Mouse (Mus musculus) embryonic facial prominence, embryonic 13.5 days (tissue): Measurements from ENCODE around the gene Capn8. TPM values are rescaled to one million over a fixed set of nuclear protein-coding genes. Genes with fewer than 3 reads are reported as not detected.
A peak's percentile ranks its signal among the peaks of the same experiment; 100 is the strongest.

Source experiments
- ATAC-seq: fragments of 200-750 bp; cut with Nextera tagmentation; 2 replicates; pipeline ENCODE4 v1.8.0; 2017; ENCODE audit warnings: low read depth; ENCODE audit not compliant: insufficient number of reproducible peaks, insufficient read depth, low FRiP score, low TSS enrichment
- H3K27ac ChIP-seq: fragments of 300-500 bp; sonication (generic); 2 replicates; pipeline ENCODE4 v1.5.1; 2015; ENCODE audit warnings: moderate library complexity, mild to moderate bottlenecking, inconsistent platforms
- H3K27me3 ChIP-seq: fragments of 300-500 bp; sonication (generic); 2 replicates; pipeline ENCODE4 v1.6.1; 2015; ENCODE audit warnings: mild to moderate bottlenecking, inconsistent platforms
- H3K36me3 ChIP-seq: fragments of 300-500 bp; sonication (generic); 2 replicates; pipeline ENCODE4 v1.6.1; 2015; ENCODE audit warnings: mild to moderate bottlenecking, inconsistent platforms
- H3K4me1 ChIP-seq: fragments of 300-500 bp; sonication (generic); 2 replicates; pipeline ENCODE4 v1.6.1; 2015; ENCODE audit warnings: inconsistent platforms
- H3K4me2 ChIP-seq: fragments of 300-500 bp; sonication (generic); 2 replicates; pipeline ENCODE4 v1.6.1; 2015; ENCODE audit warnings: moderate library complexity, mild to moderate bottlenecking, inconsistent platforms
- H3K4me3 ChIP-seq: fragments of 300-500 bp; sonication (generic); 2 replicates; pipeline ENCODE4 v1.5.1; 2015; ENCODE audit warnings: mild to moderate bottlenecking, inconsistent platforms
- H3K9ac ChIP-seq: fragments of 300-500 bp; sonication (generic); 2 replicates; pipeline ENCODE4 v1.6.1; 2015; ENCODE audit warnings: mild to moderate bottlenecking, inconsistent platforms
- H3K9me3 ChIP-seq: fragments of 300-500 bp; sonication (generic); 2 replicates; pipeline ENCODE4 v1.6.1; 2016; ENCODE audit warnings: inconsistent platforms
- WGBS: fragments of 180-500 bp; shearing (Covaris S2); methylation state at CpG from one replicate; pipeline ENCODE4 v1.1.7; 2015; ENCODE audit warnings: mixed read lengths; 5-methylcytosine and 5-hydroxymethylcytosine counted together
- polyA plus RNA-seq: library from polyadenylated mRNA; unstranded; fragments of >200 nt; fragmentation: Nextera tagmentation; extraction: Ambion mirVana; gene quantifications from 2 replicates; pipeline ENCODE4 v1.2.1, GENCODE M21; 2015

The Capn8 gene
- polyA plus RNA-seq, 1 experiment from 2014 or later = not detected

DNA sequence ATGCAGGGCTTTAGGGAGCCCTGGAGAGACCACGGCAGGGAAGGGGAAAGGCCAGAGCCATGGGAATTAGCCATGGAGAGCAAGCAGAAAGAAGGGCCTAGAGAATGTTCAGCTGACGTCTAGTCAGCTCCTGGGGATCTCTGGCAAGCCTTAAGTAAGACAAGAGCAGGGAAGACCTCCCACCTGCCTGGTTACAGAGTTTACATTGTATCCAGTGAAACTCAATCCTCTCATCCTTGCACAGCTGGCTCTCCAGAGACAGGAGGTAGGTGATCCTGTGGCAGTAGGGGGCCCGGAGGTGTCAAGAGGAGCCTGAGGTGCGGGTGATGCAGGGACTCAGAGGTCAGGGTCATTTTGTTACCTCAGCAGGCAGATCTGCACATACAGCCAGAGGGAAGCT lies 100.0 kb downstream of the Capn8 start:
- H3K27ac ChIP-seq = no peak overlapping the region
- no peaks in the 10 kb centered on the region for H3K27me3 ChIP-seq
- H3K9ac ChIP-seq = no peak overlapping the region
- no peak overlapping the region for H3K4me3 ChIP-seq
- no peak for ATAC-seq
- H3K4me2 ChIP-seq = no peak overlapping the region
- no peaks in the 10 kb centered on the region for H3K36me3 ChIP-seq
- WGBS = 35% methylated on average over 4 of the region's 4 CpGs
- peaks cover 13% of the 10 kb centered on the region for H3K4me1 ChIP-seq
- no peaks in the 10 kb centered on the region for H3K9me3 ChIP-seq

DNA sequence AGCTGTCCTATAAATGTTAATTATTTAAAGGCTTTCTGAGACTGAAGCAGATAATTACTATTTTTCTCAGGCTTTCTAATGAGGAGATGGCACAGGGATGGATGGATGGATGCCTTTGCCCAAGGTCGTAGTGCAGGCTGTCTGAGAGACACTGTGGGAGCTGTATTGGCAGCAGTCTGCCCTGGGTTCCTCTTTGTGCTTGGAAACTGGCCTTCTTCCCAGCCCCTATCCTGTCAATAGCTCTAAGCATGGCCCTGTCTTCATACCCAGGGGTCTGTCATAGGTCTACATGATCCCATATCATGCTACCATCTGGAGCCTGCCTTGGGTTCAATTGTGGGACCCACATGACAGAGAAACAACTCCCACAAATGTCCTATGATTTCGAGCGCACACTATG lies 102.5 kb downstream of the Capn8 start:
- ATAC-seq = no peak
- WGBS = 89% methylated on average over 3 of the region's 3 CpGs
- Histone ChIP-seq H3K9ac (no peak overlapping the region), H3K27ac (no peak overlapping the region), H3K27me3 (no peaks in the 10 kb centered on the region), H3K4me3 (no peak overlapping the region), H3K36me3 (no peaks in the 10 kb centered on the region), H3K4me2 (no peak overlapping the region), H3K9me3 (no peaks in the 10 kb centered on the region), H3K4me1 (peaks cover 30% of the 10 kb centered on the region)

DNA sequence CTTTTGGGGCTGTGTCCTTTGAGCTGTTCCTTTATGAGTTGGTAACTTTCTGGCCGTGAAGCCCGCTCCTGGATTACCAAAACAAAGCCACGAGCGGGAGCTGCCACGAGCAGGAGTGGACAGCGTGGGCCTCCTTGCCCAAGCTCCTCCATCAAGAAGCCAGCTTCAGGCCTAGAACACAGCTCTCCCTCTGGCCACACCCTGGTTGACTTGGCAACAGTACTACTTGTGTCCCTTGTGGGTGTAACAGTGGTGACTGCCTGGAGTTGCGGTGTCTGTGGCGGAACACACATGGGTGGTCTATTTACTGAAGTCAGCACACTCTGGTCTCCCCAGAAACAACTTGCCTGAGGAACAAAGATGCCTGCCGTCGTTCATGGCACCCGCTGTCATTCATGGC lies 104.9 kb downstream of the Capn8 start:
- Histone ChIP-seq H3K27ac (peak overlapping the region; percentile 28; the same call in 1 of the 2 replicates), H3K4me3 (no peak overlapping the region), H3K36me3 (no peaks in the 10 kb centered on the region), H3K9ac (no peak overlapping the region), H3K4me2 (no peak overlapping the region), H3K4me1 (peaks cover 25% of the 10 kb centered on the region), H3K27me3 (no peaks in the 10 kb centered on the region), H3K9me3 (no peaks in the 10 kb centered on the region)
- 78% methylated on average over 11 of the region's 11 CpGs for WGBS
- no peak for ATAC-seq

DNA sequence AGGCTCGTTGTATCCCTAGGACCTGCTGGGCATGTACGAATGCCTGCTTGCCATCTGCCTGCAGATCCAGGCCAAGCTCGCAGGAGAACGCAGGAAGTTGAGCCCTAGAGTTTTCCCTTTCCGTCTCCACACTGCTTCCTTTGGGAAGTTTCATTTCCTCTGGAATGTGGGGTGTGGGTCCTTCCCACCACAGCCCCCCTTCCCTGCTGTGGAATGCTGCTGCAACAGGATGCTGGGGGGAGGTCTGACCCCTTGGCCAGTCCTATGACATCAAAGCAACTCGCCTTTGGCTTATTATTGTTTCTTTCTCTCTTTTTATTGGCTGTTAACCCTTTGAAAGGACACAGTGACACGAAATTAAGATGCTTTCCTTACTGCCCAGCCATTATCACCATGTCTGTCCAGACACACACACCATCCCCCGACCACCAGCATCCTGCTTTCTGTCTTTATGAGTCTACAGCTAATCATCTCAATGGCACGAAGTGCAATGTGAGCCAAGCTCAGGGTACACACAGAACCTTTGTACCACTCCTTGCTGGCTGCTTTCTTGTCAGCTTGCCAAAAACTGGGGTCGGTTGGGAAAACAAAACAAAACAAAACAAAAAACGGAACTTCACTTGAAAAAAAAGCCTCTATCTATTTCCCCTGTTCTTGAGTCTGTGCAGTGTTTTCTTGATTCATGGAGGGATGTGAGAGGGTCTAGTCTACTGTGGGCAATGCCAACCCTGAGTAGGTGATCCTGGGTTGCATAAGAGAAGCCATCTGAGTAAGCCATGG lies 105.9 kb downstream of the Capn8 start:
- Histone ChIP-seq H3K9me3 (no peaks in the 10 kb centered on the region), H3K4me3 (no peak overlapping the region), H3K4me2 (no peak overlapping the region; the same call in 1 of the 2 replicates), H3K4me1 (peaks cover 29% of the 10 kb centered on the region), H3K27ac (peak overlapping the region; percentile 28), H3K9ac (no peak overlapping the region), H3K27me3 (no peaks in the 10 kb centered on the region), H3K36me3 (no peaks in the 10 kb centered on the region)
- 21% methylated on average over 11 of the region's 11 CpGs for WGBS
- ATAC-seq = no peak

DNA sequence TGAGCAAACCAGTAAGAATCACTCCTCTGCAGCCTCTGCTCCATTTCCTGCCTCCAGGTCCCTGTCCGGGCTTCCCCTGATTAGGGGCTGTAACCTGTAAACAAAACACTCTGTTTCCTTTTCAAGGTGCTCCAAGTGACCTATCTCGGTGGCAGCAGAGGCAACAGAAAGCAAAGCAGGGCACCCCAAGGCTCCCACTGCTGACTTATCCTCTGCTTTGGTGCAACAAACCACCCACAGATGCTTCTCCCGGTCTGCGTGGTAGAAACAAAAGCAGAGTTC lies 106.5 kb downstream of the Capn8 start:
- H3K4me1 ChIP-seq = peaks cover 33% of the 10 kb centered on the region
- no peak overlapping the region for H3K9ac ChIP-seq
- no peak overlapping the region for H3K4me3 ChIP-seq
- no peaks in the 10 kb centered on the region for H3K27me3 ChIP-seq
- WGBS = 40% methylated on average over 4 of the region's 4 CpGs
- 0 out of 2 replicates have a peak overlapping the region, but pooled peaks have one; percentile 16 for H3K27ac ChIP-seq
- no peaks in the 10 kb centered on the region for H3K9me3 ChIP-seq
- no peak for ATAC-seq
- no peak overlapping the region for H3K4me2 ChIP-seq
- H3K36me3 ChIP-seq = no peaks in the 10 kb centered on the region

DNA sequence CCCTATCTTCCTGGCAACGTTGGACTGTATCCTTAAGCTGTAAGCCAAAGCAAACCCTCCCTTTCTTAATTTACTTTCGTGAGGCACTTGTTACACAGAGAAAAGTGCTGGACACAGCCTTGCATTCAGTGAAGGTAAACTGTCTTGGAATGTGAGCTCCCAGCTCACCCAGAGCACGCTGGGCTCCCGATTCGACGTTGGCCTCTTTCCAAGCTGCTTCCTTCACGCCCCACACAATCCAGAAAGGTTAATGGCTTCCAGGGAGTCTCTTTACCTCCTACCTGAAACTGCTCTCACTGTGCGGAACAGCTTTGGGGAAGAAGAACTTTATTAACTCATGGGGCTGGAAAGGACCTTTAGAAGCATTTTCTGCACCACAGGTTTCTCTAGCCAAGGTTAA lies 110.5 kb downstream of the Capn8 start:
- Histone ChIP-seq H3K9ac (no peak overlapping the region), H3K36me3 (no peaks in the 10 kb centered on the region), H3K4me1 (peaks cover 35% of the 10 kb centered on the region), H3K9me3 (no peaks in the 10 kb centered on the region), H3K27ac (0 out of 2 replicates have a peak overlapping the region, but pooled peaks have one; percentile 16), H3K4me3 (no peak overlapping the region), H3K27me3 (no peaks in the 10 kb centered on the region), H3K4me2 (no peak overlapping the region)
- 54% methylated on average over 8 of the region's 8 CpGs for WGBS
- ATAC-seq = no peak

DNA sequence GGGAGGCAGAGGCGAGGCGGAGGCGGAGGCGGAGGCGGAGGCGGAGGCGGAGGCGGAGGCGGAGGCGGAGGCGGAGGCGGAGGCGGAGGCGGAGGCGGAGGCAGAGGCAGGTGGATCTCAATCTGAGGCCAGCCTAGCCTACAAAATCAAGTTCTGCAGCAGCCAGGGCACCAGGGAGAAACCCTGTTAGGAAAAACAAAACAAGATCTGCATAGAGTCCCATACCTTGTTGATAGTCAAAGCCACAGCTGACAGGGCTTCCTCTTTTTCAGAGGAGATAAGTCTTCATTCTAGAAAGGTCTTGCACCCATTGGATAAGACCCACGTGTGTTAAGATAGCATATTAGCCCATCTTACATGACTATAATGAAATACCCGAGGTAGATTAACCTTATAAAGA lies 113.3 kb downstream of the Capn8 start:
- ATAC-seq = no peak
- H3K27me3 ChIP-seq = no peaks in the 10 kb centered on the region
- no peak overlapping the region for H3K9ac ChIP-seq
- H3K27ac ChIP-seq = no peak overlapping the region
- H3K4me3 ChIP-seq = no peak overlapping the region
- peaks cover 29% of the 10 kb centered on the region for H3K4me1 ChIP-seq
- no peaks in the 10 kb centered on the region for H3K36me3 ChIP-seq
- H3K4me2 ChIP-seq = no peak overlapping the region
- no peaks in the 10 kb centered on the region for H3K9me3 ChIP-seq
- WGBS = 95% methylated on average over 17 of the region's 17 CpGs

DNA sequence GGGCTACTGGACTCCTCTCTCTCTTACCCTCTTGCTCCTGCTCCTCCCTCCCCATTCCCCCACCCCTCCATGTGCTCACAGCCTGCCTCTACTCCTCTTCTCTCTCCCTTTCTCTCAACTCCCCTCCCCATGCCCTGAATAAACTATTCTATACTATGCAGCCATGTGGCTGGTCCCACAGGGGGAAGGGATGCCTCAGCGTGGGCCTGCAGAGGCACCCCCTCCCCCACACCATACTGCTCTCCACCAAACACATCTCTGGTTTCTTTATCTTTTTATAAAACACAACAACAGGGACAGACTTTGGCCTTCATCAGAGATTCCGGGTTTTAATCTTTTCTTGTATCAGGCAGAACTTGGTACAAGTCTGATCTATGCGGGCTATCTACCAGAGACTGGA lies 114.4 kb downstream of the Capn8 start:
- H3K9me3 ChIP-seq = no peaks in the 10 kb centered on the region
- no peaks in the 10 kb centered on the region for H3K36me3 ChIP-seq
- peaks cover 30% of the 10 kb centered on the region for H3K4me1 ChIP-seq
- WGBS = 51% methylated on average over 3 of the region's 3 CpGs
- no peak overlapping the region for H3K4me3 ChIP-seq
- no peaks in the 10 kb centered on the region for H3K27me3 ChIP-seq
- no peak overlapping the region for H3K9ac ChIP-seq
- peak overlapping the region; percentile 44; the same call in 1 of the 2 replicates for H3K27ac ChIP-seq
- no peak overlapping the region for H3K4me2 ChIP-seq
- ATAC-seq = no peak

DNA sequence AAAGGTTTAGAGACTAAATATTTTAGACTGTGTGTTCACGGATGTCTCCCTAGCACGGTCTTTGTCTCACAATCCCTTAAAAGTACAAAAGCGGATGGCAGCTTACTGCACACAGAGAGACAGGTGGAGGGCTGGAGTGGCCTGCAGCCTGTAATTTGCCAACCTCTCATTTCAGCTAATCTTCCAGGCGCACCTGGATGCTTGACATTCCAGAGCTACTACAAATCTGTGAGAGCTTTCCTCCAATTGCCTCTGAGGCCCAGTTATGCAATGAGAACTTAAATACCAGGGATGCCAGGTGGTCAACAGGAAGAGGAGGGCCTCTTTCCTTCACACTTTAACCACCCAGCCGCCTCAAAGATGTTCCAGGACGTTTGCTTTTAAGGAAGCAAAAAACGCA lies 114.8 kb downstream of the Capn8 start:
- H3K4me3 ChIP-seq = no peak overlapping the region
- WGBS = 48% methylated on average over 7 of the region's 7 CpGs
- ATAC-seq = no peak

More for the DNA sequence above, 114.8 kb downstream of the Capn8 start:
- Histone ChIP-seq H3K27me3 (no peaks in the 10 kb centered on the region), H3K4me1 (peaks cover 30% of the 10 kb centered on the region), H3K36me3 (no peaks in the 10 kb centered on the region), H3K9ac (no peak overlapping the region), H3K27ac (peak overlapping the region; percentile 44; the same call in 1 of the 2 replicates), H3K9me3 (no peaks in the 10 kb centered on the region), H3K4me2 (no peak overlapping the region)

Other genes with a start within 250 kb of the Capn8 start
- 18.1 and 22.3 TPM in 2 replicates for gene Fbxo28, start 223.4 kb upstream of the Capn8 start, polyA plus RNA-seq
- gene Trp53bp2, start 155.8 kb upstream of the Capn8 start, polyA plus RNA-seq = 25.2 and 26.5 TPM in 2 replicates
- 125 and 128 TPM in 2 replicates for gene Capn2, start 47.4 kb upstream of the Capn8 start, polyA plus RNA-seq
- not detected in 2 replicates for gene Ccdc185, start 184.2 kb downstream of the Capn8 start, polyA plus RNA-seq
- 19.4 and 21.3 TPM in 2 replicates for gene Susd4, start 198.9 kb downstream of the Capn8 start, polyA plus RNA-seq